Mouse (Mus musculus): ENCODE results near the gene Mtg1. TPM values are rescaled to one million over a fixed set of nuclear protein-coding genes. Genes with fewer than 3 reads are reported as not detected.
A peak's percentile ranks its signal among the peaks of the same experiment; 100 is the strongest.
"Not testable (repeated sequence)": the region's sequence is repeated elsewhere in the genome, so short reads cannot be mapped to it uniquely, and the experiment has no call there.

Gene Mtg1
- polyA plus RNA-seq, 1 experiment from 2014 or later, result 35.1 TPM

- Histone ChIP-seq H3K4me1 (peaks cover 12% of the 10 kb centered on the region), H3K4me3 (peak within 1 kb of the TSS; percentile 91), H3K36me3 (peaks cover 19% of the 10 kb centered on the region), H3K27me3 (no peaks in the 10 kb centered on the region), H3K9ac (replicated peaks) (peak within 1 kb of the TSS; percentile 92), H3K27ac (replicated peaks) (peak within 1 kb of the TSS; percentile 82), H3K9me3 (no peaks in the 10 kb centered on the region), H3K4me2 (replicated peaks) (peak within 1 kb of the TSS; percentile 93)
- WGBS, result 3% methylated on average over 23 of the region's 23 CpGs
- ATAC-seq (replicated peaks), result peak; percentile 76
Measured at GRCm38 (mm10) chr7:140115583-140116328, 21.6 kb upstream of the Mtg1 start, which contains the start of gene Paox. Gene Paox (plus strand): TSS chr7:140115799.

GRCm38 (mm10) chr7:140116329-140117054 lies 20.9 kb upstream of the Mtg1 start, which contains the start of gene Echs1:
Gene Echs1 (minus strand): TSS chr7:140116476.
- Histone ChIP-seq H3K4me1 (peaks cover 12% of the 10 kb centered on the region), H3K4me3 (peak within 1 kb of the TSS; percentile 91), H3K9me3 (no peaks in the 10 kb centered on the region), H3K9ac (replicated peaks) (peak within 1 kb of the TSS; percentile 92), H3K4me2 (replicated peaks) (peak within 1 kb of the TSS; percentile 93), H3K27me3 (no peaks in the 10 kb centered on the region), H3K27ac (replicated peaks) (peak within 1 kb of the TSS; percentile 82), H3K36me3 (peaks cover 13% of the 10 kb centered on the region)
- peak; percentile 95 for ATAC-seq (replicated peaks)
- WGBS, result 3% methylated on average over 28 of the region's 28 CpGs

DNA sequence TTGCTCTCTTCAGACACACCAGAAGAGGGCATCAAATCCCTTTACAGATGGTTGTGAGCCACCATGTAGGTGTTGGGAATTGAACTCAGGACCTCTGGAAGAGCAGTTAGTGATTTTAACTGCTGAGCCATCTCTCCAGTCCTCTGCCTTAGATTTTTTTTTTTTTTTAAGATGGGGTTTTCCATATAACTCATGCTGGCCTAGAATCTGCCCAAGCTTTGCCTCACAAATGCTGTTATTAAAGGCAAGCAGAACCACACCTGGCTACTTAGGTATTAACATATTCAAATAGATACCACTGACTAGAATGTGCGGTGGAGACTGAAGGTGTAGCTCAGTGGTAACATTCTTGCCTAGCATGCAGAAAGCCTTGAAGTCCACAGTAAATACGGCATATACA lies 16.9 kb upstream of the Mtg1 start:
- H3K9me3 ChIP-seq, result no peaks in the 10 kb centered on the region
- H3K36me3 ChIP-seq, result no peaks in the 10 kb centered on the region
- no peak overlapping the region for H3K4me3 ChIP-seq
- no peak overlapping the region for H3K9ac ChIP-seq (replicated peaks)
- no peaks in the 10 kb centered on the region for H3K27me3 ChIP-seq
- H3K27ac ChIP-seq (replicated peaks), result no peak overlapping the region
- WGBS, result 92% methylated on average over 2 of the region's 2 CpGs
- peaks cover 15% of the 10 kb centered on the region for H3K4me1 ChIP-seq
- ATAC-seq (replicated peaks), result no peak
- no peak overlapping the region for H3K4me2 ChIP-seq (replicated peaks)

DNA sequence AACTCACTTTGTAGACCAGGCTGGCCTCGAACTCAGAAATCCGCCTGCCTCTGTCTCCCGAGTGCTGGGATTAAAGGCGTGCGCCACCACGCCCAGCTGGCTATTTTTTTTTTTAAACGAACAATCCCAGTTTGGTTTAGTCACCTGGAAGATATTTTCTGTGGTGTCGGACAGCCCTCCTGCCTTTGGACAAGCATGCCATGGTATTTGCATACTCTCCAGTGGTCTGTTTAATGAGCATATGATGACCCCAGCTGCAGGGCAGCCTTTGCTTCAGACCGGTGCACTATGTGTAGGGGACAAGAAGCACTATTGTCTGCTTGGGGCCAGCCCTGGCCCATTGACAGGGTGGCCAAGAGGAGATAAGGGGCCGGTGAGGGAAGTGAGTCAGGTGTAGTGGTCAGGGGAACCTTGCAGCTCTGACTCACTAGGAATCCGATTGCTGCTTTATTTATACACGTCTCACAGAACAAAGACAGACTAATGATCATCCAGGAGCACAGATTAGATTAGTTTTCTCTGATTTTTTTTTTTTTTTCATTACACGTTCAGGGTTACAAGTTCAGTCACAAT lies 15.9 kb upstream of the Mtg1 start:
- H3K4me2 ChIP-seq (replicated peaks), result no peak overlapping the region
- H3K4me1 ChIP-seq, result peaks cover 17% of the 10 kb centered on the region
- no peaks in the 10 kb centered on the region for H3K36me3 ChIP-seq
- no peak overlapping the region for H3K27ac ChIP-seq (replicated peaks)
- H3K9ac ChIP-seq (replicated peaks), result no peak overlapping the region
- H3K4me3 ChIP-seq, result no peak overlapping the region
- 64% methylated on average over 13 of the region's 13 CpGs for WGBS
- H3K9me3 ChIP-seq, result no peaks in the 10 kb centered on the region
- no peak for ATAC-seq (replicated peaks)
- H3K27me3 ChIP-seq, result no peaks in the 10 kb centered on the region

DNA sequence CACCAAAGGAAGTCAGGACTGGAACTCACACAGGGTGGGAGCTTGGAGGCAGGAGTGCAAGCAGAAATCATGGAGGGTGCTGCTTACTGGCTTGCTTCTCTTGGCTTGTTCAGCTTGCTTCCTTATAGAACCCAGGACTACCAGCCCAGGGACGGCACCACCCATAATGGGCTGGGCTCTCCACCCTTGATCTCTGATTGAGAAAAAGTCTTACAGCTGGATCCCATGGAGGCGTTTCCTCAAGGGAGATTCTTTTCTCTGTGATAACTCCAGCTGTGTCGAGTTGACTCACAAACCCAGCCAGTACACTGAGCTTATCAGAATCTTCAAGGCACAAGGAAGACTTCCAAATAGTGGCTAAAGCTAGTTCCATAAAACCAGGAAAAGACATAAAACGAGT lies 14.6 kb upstream of the Mtg1 start:
- no peaks in the 10 kb centered on the region for H3K9me3 ChIP-seq
- H3K4me2 ChIP-seq (replicated peaks), result no peak overlapping the region
- no peak for ATAC-seq (replicated peaks)
- H3K4me1 ChIP-seq, result peaks cover 9% of the 10 kb centered on the region; the same call in 1 of the 2 replicates
- no peak overlapping the region for H3K9ac ChIP-seq (replicated peaks)
- no peak overlapping the region for H3K27ac ChIP-seq (replicated peaks)
- H3K36me3 ChIP-seq, result no peaks in the 10 kb centered on the region
- H3K27me3 ChIP-seq, result no peaks in the 10 kb centered on the region
- WGBS, result 32% methylated on average over 4 of the region's 4 CpGs
- H3K4me3 ChIP-seq, result no peak overlapping the region

DNA sequence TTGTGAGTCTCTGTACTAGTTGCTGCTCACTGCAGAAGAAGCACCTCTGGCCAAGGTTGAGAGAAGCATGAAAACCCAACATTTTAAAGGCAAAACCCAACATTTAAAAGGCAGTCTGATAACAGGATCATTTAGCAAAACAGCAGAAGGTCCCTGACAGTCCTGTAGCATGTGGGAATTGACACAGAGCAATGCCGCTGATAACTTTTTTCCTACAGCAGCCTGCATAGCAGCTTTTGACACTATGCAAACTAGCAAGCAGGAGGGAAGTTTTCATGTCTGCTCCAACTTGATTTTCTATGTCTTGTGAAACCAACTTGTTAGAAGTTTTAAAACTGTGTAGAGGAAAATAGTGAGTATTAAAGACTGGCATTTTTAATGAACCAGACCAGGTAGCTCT lies 13.0 kb upstream of the Mtg1 start:
- ATAC-seq (replicated peaks), result no peak
- no peak overlapping the region for H3K27ac ChIP-seq (replicated peaks)
- WGBS, result 97% methylated on average over 1 of the region's 1 CpGs
- no peak overlapping the region for H3K9ac ChIP-seq (replicated peaks)
- no peaks in the 10 kb centered on the region for H3K9me3 ChIP-seq
- H3K36me3 ChIP-seq, result no peaks in the 10 kb centered on the region
- H3K4me2 ChIP-seq (replicated peaks), result no peak overlapping the region
- peaks cover 9% of the 10 kb centered on the region; the same call in 1 of the 2 replicates for H3K4me1 ChIP-seq
- H3K27me3 ChIP-seq, result no peaks in the 10 kb centered on the region
- no peak overlapping the region for H3K4me3 ChIP-seq

DNA sequence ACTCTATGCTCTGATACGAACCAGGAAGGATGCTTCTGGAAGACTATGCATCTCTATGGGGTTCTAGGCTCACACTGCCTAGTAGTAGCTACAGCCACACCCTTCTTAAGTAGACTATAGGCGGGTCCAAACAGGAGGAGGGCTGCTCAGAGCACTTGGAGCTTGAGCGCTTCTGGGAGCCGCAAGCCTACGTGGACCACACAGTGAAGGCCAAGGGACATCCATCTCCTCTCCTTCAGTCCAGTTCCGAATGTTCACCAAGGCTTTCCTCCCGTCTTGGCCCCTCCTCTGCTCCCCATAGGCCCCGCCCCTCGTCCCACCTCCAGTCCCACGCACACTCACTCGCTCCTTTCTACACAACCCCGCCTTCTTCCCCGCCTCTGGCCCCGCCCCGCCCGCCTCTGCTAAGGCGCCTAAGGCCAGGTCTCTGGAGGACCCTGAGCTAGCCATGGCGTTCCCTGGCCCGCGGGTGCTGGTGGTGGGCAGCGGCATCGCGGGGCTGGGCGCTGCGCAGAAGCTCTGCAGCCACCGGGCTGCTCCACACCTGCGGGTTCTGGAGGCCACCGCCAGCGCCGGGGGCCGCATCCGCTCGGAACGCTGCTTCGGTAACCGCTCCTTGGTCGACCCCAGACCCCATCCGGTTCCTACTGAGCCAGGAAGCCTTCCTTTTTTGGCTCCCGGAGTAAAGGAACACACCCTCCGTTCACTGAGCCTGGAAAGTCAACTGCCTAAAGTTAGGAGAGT lies 11.9 kb upstream of the Mtg1 start:
- ATAC-seq (replicated peaks), result peak; percentile 97
- Histone ChIP-seq H3K9me3 (no peaks in the 10 kb centered on the region), H3K4me2 (replicated peaks) (peak overlapping the region; percentile 94), H3K27ac (replicated peaks) (no peak overlapping the region), H3K4me1 (peaks cover 9% of the 10 kb centered on the region; the same call in 1 of the 2 replicates), H3K36me3 (no peaks in the 10 kb centered on the region), H3K9ac (replicated peaks) (peak overlapping the region; percentile 83), H3K4me3 (peak overlapping the region; percentile 91), H3K27me3 (no peaks in the 10 kb centered on the region)
- WGBS, result 2% methylated on average over 40 of the region's 40 CpGs

GRCm38 (mm10) chr7:140126022-140126350 lies 11.4 kb upstream of the Mtg1 start:
- peak; percentile 21; the same call in 1 of the 2 replicates for ATAC-seq (replicated peaks)
- H3K27me3 ChIP-seq, result no peaks in the 10 kb centered on the region
- no peaks in the 10 kb centered on the region for H3K9me3 ChIP-seq
- H3K27ac ChIP-seq (replicated peaks), result no peak overlapping the region
- peak overlapping the region; percentile 83 for H3K9ac ChIP-seq (replicated peaks)
- peaks cover 9% of the 10 kb centered on the region; the same call in 1 of the 2 replicates for H3K4me1 ChIP-seq
- H3K4me2 ChIP-seq (replicated peaks), result peak overlapping the region; percentile 94
- WGBS, result 9% methylated on average over 5 of the region's 5 CpGs
- H3K4me3 ChIP-seq, result peak overlapping the region; percentile 91
- H3K36me3 ChIP-seq, result no peaks in the 10 kb centered on the region

- WGBS, result 90% methylated on average over 3 of the region's 3 CpGs
- Histone ChIP-seq H3K9ac (replicated peaks) (no peak overlapping the region), H3K27me3 (no peaks in the 10 kb centered on the region), H3K27ac (replicated peaks) (no peak overlapping the region), H3K36me3 (no peaks in the 10 kb centered on the region), H3K4me2 (replicated peaks) (no peak overlapping the region), H3K4me1 (peaks cover 9% of the 10 kb centered on the region; the same call in 1 of the 2 replicates), H3K9me3 (no peaks in the 10 kb centered on the region), H3K4me3 (no peak overlapping the region)
- ATAC-seq (replicated peaks), result no peak
Measured at GRCm38 (mm10) chr7:140126934-140127333, 10.4 kb upstream of the Mtg1 start.

- peaks cover 9% of the 10 kb centered on the region; the same call in 1 of the 2 replicates for H3K4me1 ChIP-seq
- H3K9ac ChIP-seq (replicated peaks), result no peak overlapping the region
- no peaks in the 10 kb centered on the region for H3K27me3 ChIP-seq
- no peak for ATAC-seq (replicated peaks)
- H3K4me2 ChIP-seq (replicated peaks), result no peak overlapping the region
- H3K36me3 ChIP-seq, result no peaks in the 10 kb centered on the region
- no peak overlapping the region for H3K27ac ChIP-seq (replicated peaks)
- H3K4me3 ChIP-seq, result no peak overlapping the region
- no peaks in the 10 kb centered on the region for H3K9me3 ChIP-seq
- 91% methylated on average over 2 of the region's 2 CpGs for WGBS
Measured at GRCm38 (mm10) chr7:140127911-140128310, 9.5 kb upstream of the Mtg1 start.

DNA sequence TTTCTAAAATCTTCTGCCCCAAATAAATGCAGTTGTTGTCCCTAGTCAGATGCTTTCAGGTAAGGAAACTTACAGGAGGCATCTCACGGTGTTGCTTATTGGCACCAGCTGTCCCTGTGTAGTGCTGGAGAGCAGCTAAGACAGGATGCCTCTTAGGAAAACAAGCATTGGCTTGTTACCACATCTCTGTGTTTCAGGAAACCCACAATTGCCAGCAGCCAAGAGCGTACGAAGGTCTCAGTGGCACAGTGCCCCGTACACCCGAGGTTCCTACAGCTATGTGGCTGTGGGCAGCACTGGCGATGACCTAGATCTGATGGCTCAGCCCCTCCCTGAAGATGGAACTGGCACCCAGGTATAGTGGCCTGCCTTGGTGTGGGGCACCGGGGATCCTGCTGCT lies 5.2 kb upstream of the Mtg1 start:
- not testable (repeated sequence) for H3K9me3 ChIP-seq; H3K4me2 ChIP-seq (replicated peaks); ATAC-seq (replicated peaks); H3K36me3 ChIP-seq; H3K27me3 ChIP-seq; H3K27ac ChIP-seq (replicated peaks); H3K4me3 ChIP-seq; H3K9ac ChIP-seq (replicated peaks); H3K4me1 ChIP-seq
- WGBS, result 95% methylated on average over 7 of the region's 7 CpGs

GRCm38 (mm10) chr7:140134033-140134432 lies 3.3 kb upstream of the Mtg1 start:
- H3K36me3 ChIP-seq; ATAC-seq (replicated peaks); H3K9me3 ChIP-seq; H3K4me1 ChIP-seq; H3K4me3 ChIP-seq; H3K27me3 ChIP-seq; H3K4me2 ChIP-seq (replicated peaks); H3K9ac ChIP-seq (replicated peaks); H3K27ac ChIP-seq (replicated peaks): not testable (repeated sequence)
- 91% methylated on average over 7 of the region's 7 CpGs for WGBS
